Mouse (Mus musculus) spleen, adult 10 weeks (tissue): ENCODE data around the gene Olfr154. TPM values are rescaled to one million over a fixed set of nuclear protein-coding genes. Genes with fewer than 3 reads are reported as not detected.

Experiments used
- polyA plus RNA-seq: library from polyadenylated mRNA; stranded (reverse); fragments of 350-450 nt; fragmentation: Illumina TruSeq; extraction: RNeasy Lipid Tissue Mini Kit (QIAGEN cat#74804); gene quantifications from one replicate; pipeline ENCODE4 v1.2.3, GENCODE M21; 2015; ENCODE audit warnings: low replicate concordance; ENCODE audit not compliant: insufficient read depth

Olfr154 gene
- not detected for polyA plus RNA-seq

DNA sequence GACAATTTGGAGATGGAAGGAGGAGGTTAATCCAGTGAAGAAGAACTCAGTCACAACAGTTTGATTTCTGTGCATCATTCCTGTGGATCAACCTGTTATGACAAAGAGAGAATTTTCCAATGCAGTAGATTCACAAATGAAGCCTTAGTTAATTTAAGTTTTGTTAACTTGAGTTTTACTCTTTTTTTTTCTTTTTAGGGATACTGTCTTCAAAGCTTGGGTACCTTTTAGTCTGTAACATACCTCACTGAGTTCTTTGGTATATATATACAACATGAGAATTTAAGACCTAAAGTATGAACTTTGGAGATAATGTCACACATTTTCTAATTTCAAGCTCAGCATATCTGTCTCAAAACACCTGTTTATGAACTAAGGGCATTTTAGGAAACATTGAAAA, at the start of gene Olfr154:
Gene Olfr154 (minus strand): TSS at position 101 of the 400 bp plus-strand sequence.

DNA sequence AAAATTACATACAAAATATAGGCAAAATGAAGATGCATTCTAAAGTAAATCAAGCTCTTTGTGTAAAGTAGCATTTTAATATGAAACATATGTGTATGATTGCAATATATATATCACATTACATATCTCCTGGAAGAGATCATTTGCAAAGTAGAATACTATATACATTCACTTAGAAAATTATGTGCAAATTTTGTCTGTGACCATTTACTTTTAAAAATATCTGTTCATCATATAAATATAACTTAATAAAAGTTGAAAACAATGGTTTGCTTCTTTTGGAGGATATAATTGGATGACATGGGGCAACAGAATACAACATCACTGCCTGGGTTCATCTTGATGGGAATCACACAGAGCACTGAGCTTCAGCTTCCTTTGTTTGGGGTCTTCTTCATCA, 24.9 kb upstream of the Olfr154 start, which contains the start of gene Olfr1008:
Gene Olfr1008 (plus strand): TSS at position 301 of the 400 bp plus-strand sequence.

DNA sequence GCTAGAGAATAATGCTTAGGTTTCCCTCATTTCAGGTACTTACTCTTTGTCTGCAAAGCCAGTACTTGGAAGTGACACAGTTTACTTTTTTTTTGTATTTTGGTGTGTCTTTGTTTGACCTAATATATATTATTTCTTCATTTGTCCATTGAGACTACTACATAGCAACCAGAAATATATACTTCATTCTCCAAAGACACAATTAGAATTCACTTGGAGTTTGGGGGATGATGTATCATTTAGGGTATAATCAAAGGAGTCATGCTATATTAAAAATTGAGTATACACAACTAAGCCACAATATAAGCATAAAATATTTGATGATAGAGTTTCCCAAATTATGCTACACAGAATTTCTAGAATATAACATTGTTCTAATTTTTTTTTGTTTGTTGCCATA, 14.4 kb upstream of the Olfr154 start, which contains the start of gene Olfr1006:
Gene Olfr1006 (minus strand): TSS at position 101 of the 400 bp plus-strand sequence.

DNA sequence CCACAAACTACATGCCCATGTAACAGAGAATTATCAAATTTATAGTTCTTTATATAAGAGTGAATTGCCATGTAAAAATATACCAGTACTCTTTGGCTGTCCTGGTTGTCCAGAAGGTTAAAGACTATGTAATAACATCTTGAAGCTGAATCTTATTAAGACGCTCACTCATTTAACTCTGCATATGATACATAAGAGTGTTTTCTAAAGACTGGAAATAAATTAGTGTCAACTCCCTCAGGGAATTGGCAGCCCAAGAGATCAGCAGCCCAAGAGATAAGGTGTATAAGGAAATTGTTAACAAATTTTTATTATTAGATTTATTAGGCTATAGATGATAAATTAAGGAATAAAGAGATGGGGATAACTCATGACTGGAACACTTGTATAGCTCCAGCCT, 13.7 kb downstream of the Olfr154 start, which contains the start of gene Olfr1002:
Gene Olfr1002 (minus strand): TSS at position 101 of the 400 bp plus-strand sequence.

Other genes with a start within 250 kb of the Olfr154 start
- not detected for gene Olfr993, start 249.6 kb downstream of the Olfr154 start, polyA plus RNA-seq
- gene Olfr994, start 228.0 kb downstream of the Olfr154 start, polyA plus RNA-seq, result not detected
- not detected for gene Olfr995, start 220.8 kb downstream of the Olfr154 start, polyA plus RNA-seq
- not detected for gene 4833423E24Rik, start 145.4 kb downstream of the Olfr154 start, polyA plus RNA-seq
- gene Olfr996, start 85.2 kb downstream of the Olfr154 start, polyA plus RNA-seq, result not detected
- gene Olfr998, start 75.5 kb downstream of the Olfr154 start, polyA plus RNA-seq, result not detected
- not detected for gene Olfr1000, start 52.6 kb downstream of the Olfr154 start, polyA plus RNA-seq
- gene Olfr1002, start 13.8 kb downstream of the Olfr154 start, polyA plus RNA-seq, result not detected
- not detected for gene Olfr1006, start 14.3 kb upstream of the Olfr154 start, polyA plus RNA-seq
- not detected for gene Olfr1008, start 25.0 kb upstream of the Olfr154 start, polyA plus RNA-seq
- gene Olfr1009, start 51.0 kb upstream of the Olfr154 start, polyA plus RNA-seq, result not detected
- not detected for gene Olfr1012, start 98.3 kb upstream of the Olfr154 start, polyA plus RNA-seq
- gene Olfr1013, start 102.6 kb upstream of the Olfr154 start, polyA plus RNA-seq, result not detected
- not detected for gene Olfr1014, start 108.3 kb upstream of the Olfr154 start, polyA plus RNA-seq
- gene Olfr1015, start 117.6 kb upstream of the Olfr154 start, polyA plus RNA-seq, result not detected
- gene Olfr1016, start 138.1 kb upstream of the Olfr154 start, polyA plus RNA-seq, result not detected
- not detected for gene Olfr1018, start 154.0 kb upstream of the Olfr154 start, polyA plus RNA-seq
- gene Olfr1019, start 181.0 kb upstream of the Olfr154 start, polyA plus RNA-seq, result not detected
- not detected for gene Olfr1020, start 182.6 kb upstream of the Olfr154 start, polyA plus RNA-seq
- not detected for gene Olfr1022, start 204.1 kb upstream of the Olfr154 start, polyA plus RNA-seq
- gene Olfr1023, start 221.2 kb upstream of the Olfr154 start, polyA plus RNA-seq, result not detected
- gene Olfr1024, start 240.6 kb upstream of the Olfr154 start, polyA plus RNA-seq, result not detected